Mouse (Mus musculus) intestine, embryonic 16.5 days (tissue): Measurements from ENCODE around the gene 1810046K07Rik. TPM values are rescaled to one million over a fixed set of nuclear protein-coding genes. Genes with fewer than 3 reads are reported as not detected.

Experiments used
- ATAC-seq: fragments of 200-750 bp; cut with Nextera tagmentation; 2 replicates; pipeline ENCODE4 v1.8.0; 2017; ENCODE audit warnings: moderate TSS enrichment, moderate library complexity
- H3K27ac ChIP-seq: fragments of 300-500 bp; sonication (generic); 2 replicates; pipeline ENCODE4 v1.5.1; 2014; ENCODE audit warnings: mild to moderate bottlenecking, low read length
- H3K27me3 ChIP-seq: fragments of 300-500 bp; sonication (generic); replicated peaks from 2 replicates; pipeline ENCODE4 v1.6.1; 2014; ENCODE audit warnings: low read length, control low read depth, mixed read lengths; ENCODE audit not compliant: control insufficient read depth, insufficient read depth
- H3K36me3 ChIP-seq: fragments of 300-500 bp; sonication (generic); 2 replicates; pipeline ENCODE4 v1.6.1; 2014; ENCODE audit warnings: low read length, control low read depth; ENCODE audit not compliant: control insufficient read depth, insufficient read depth
- H3K4me1 ChIP-seq: fragments of 300-500 bp; sonication (generic); 2 replicates; pipeline ENCODE4 v1.6.1; 2014; ENCODE audit warnings: low read length, control low read depth, mixed read lengths; ENCODE audit not compliant: control insufficient read depth, insufficient read depth
- H3K4me2 ChIP-seq: fragments of 300-500 bp; sonication (generic); 2 replicates; pipeline ENCODE4 v1.6.1; 2014; ENCODE audit warnings: low read depth, low read length, control low read depth
- H3K4me3 ChIP-seq: fragments of 300-500 bp; sonication (generic); 2 replicates; pipeline ENCODE4 v1.5.1; 2014; ENCODE audit warnings: mild to moderate bottlenecking, low read length
- H3K9ac ChIP-seq: fragments of 300-500 bp; sonication (generic); 2 replicates; pipeline ENCODE4 v1.6.1; 2014; ENCODE audit warnings: low read depth, low read length
- H3K9me3 ChIP-seq: fragments of 300-500 bp; sonication (generic); 2 replicates; pipeline ENCODE4 v1.6.1; 2016; ENCODE audit warnings: low read length, control low read depth; ENCODE audit not compliant: control insufficient read depth
- WGBS: fragments of 180-500 bp; shearing (Covaris S2); extraction: QIAGEN DNeasy Blood & Tissue Kit; methylation state at CpG from one replicate; pipeline ENCODE4 v1.1.7; 2014; 5-methylcytosine and 5-hydroxymethylcytosine counted together
- polyA plus RNA-seq: library from polyadenylated mRNA; unstranded; fragments of >200 nt; fragmentation: Nextera tagmentation; extraction: Ambion mirVana; gene quantifications from 2 replicates; pipeline ENCODE4 v1.2.1, GENCODE M21; 2015

Gene 1810046K07Rik
- polyA plus RNA-seq, 1 experiment from 2014 or later: not detected

DNA sequence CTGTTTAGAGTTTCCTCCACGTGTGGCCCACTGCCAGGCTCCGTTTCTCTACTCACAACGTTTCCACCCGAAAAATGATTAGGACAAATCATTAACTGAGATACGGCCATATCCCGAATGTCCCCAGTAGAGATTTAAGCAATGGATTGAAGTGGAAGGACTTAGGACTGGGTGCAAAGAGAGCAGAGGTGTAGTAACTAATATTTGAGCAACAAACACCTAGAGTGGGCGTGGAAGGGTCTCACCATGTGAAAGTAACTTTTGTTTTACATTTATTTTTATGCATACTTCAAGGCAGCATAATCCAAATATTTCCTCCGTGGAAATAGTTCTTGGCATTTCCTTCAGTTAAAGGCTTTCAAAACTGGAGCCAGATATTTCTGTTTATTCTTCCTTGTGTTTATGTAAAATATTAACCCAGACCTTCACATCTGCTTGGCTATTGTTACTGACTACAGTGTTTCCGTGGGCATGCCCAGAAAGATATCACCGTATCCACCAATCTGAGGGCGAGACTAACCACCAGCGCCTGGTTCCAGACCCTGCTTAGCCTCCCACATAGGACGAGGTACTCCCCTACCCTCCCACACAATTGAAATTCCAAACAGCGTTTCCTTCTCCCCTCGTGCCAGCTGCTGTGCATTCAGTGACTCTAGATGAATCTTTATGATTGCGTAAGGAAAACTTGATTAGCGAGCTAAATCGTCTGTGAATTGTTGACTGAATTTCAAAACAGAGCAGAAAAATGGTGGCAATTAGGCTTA is 16.0 kb downstream of the 1810046K07Rik start:
- ATAC-seq: peak; percentile 81
- H3K9ac ChIP-seq: no peak overlapping the region; the same call in 1 of the 2 replicates
- H3K27ac ChIP-seq: 0 out of 2 replicates have a peak overlapping the region, but pooled peaks have one; percentile 26
- 0 out of 2 replicates have a peak, but pooled peaks cover 3% of the 10 kb centered on the region for H3K4me1 ChIP-seq
- H3K4me2 ChIP-seq: peak overlapping the region; percentile 47
- peaks cover 3% of the 10 kb centered on the region; the same call in 1 of the 2 replicates for H3K27me3 ChIP-seq
- H3K9me3 ChIP-seq: no peaks in the 10 kb centered on the region
- WGBS: 31% methylated on average over 18 of the region's 18 CpGs
- peak overlapping the region; percentile 29 for H3K4me3 ChIP-seq
- H3K36me3 ChIP-seq: no peaks in the 10 kb centered on the region

DNA sequence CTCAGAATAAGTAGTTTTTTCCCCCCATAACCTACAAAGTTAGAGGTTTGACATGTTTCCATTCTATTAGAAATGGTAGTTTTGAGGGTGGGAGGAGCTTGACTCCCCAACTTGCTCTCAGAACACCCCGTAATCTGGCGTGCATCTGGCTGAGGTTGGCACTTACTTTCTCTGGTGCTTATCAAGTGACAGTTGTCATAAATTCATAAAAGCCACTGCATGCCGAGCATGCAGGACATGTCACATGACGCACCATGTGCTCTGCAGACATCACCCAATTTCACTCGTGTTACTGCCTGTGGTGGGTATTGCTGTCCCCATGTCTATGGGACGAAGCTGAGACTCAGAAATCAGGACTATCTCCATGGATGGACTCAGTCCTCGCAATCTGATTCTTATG is 18.2 kb downstream of the 1810046K07Rik start:
- H3K36me3 ChIP-seq: no peaks in the 10 kb centered on the region
- H3K9ac ChIP-seq: no peak overlapping the region
- WGBS: 65% methylated on average over 7 of the region's 7 CpGs
- H3K9me3 ChIP-seq: no peaks in the 10 kb centered on the region
- 0 out of 2 replicates have a peak, but pooled peaks cover 3% of the 10 kb centered on the region for H3K4me1 ChIP-seq
- H3K27me3 ChIP-seq: peaks cover 4% of the 10 kb centered on the region; the same call in 1 of the 2 replicates
- ATAC-seq: no peak
- no peak overlapping the region for H3K27ac ChIP-seq
- H3K4me2 ChIP-seq: no peak overlapping the region
- no peak overlapping the region for H3K4me3 ChIP-seq

DNA sequence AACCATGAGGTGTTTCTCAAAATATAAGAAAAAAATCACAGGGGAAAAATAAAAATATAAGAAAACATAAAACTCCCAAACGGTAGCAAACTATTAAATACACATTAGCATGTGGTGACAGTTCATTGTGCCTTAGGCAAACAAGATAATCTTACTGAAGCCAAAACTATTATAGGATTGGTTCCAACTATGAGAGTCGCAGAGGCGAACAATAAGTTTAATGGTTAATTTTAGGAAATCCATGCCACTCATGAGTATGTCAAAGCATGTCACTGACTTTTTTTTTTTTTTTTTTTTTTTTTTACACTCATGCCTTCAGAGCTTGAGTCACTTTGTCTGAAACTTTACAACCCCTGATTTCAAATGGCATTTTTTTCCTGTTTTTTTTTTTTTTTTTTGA is 22.4 kb downstream of the 1810046K07Rik start:
- H3K36me3 ChIP-seq: no peaks in the 10 kb centered on the region
- 85% methylated on average over 3 of the region's 3 CpGs for WGBS
- H3K4me1 ChIP-seq: no peaks in the 10 kb centered on the region
- no peak overlapping the region for H3K27ac ChIP-seq
- ATAC-seq: no peak
- no peak overlapping the region for H3K4me2 ChIP-seq
- H3K9ac ChIP-seq: no peak overlapping the region
- H3K4me3 ChIP-seq: no peak overlapping the region
- H3K9me3 ChIP-seq: no peaks in the 10 kb centered on the region
- peaks cover 8% of the 10 kb centered on the region; the same call in 1 of the 2 replicates for H3K27me3 ChIP-seq

DNA sequence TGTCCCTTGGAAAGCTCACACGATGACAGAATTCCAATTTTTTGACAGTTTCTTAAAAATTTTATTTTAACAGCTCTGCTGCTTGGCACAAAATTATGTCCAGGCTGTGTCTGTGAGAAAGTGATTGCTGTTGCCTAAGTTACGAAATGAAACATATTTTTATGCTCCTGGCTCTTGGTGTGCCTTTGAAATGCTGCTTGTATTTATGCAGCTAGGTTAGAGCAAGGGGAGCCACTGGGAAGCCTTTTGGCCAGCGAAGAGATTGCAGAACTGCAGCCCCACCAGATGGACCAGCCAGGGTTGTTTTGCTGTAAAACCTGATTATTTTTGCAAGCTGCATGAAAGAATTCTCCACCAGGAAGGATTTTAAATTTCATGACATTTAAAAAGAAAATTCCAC is 23.6 kb downstream of the 1810046K07Rik start:
- Histone ChIP-seq H3K4me3 (no peak overlapping the region), H3K27ac (no peak overlapping the region), H3K36me3 (no peaks in the 10 kb centered on the region), H3K27me3 (peaks cover 8% of the 10 kb centered on the region; the same call in 1 of the 2 replicates), H3K9ac (no peak overlapping the region), H3K4me1 (no peaks in the 10 kb centered on the region), H3K9me3 (no peaks in the 10 kb centered on the region), H3K4me2 (no peak overlapping the region)
- WGBS: 71% methylated on average over 3 of the region's 3 CpGs
- ATAC-seq: no peak

DNA sequence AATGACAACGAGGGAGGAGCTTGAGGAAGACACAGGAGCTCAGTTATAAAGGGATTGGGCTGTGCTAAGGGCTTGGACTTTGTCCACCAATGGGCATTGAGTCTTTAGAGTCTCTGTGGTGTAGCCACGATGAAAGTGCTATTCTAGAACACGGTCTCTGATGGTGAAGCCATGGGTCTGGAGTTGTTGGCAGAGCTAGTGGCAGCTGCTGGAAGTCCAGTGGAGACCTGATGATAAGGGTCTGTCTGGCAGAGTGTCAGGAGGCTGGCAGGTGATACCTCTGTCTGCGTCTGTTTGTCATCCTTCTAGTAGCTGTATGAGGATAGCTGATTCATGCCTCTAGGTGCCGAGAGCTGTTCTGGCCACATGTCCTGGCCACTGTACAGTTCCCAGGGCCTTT is 24.7 kb downstream of the 1810046K07Rik start:
- no peaks in the 10 kb centered on the region for H3K9me3 ChIP-seq
- no peak overlapping the region for H3K9ac ChIP-seq
- no peak overlapping the region for H3K4me3 ChIP-seq
- H3K27me3 ChIP-seq: peaks cover 8% of the 10 kb centered on the region; the same call in 1 of the 2 replicates
- no peak overlapping the region for H3K27ac ChIP-seq
- WGBS: 73% methylated on average over 5 of the region's 5 CpGs
- ATAC-seq: no peak
- no peak overlapping the region for H3K4me2 ChIP-seq
- H3K4me1 ChIP-seq: no peaks in the 10 kb centered on the region
- no peaks in the 10 kb centered on the region for H3K36me3 ChIP-seq

DNA sequence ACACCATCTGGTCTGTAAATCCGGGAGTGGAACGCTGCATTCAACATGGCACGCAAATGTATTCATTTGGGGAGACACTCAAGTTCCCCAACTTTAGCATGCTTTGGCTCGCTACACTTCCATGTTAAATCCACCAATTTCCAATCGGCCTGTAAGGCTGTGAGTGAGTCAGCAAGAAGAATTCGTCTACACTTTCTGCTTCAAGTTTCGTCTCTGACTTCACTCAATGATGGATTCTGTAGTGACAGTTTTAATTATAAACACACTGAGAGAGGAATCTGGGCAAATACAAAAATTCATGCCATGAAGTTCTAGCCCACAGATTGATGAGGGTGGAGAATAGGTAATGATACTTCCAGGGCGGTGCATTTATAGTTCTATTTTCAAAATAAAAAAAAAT is 35.2 kb downstream of the 1810046K07Rik start:
- no peak overlapping the region for H3K27ac ChIP-seq
- H3K27me3 ChIP-seq: no peaks in the 10 kb centered on the region
- no peak overlapping the region for H3K4me2 ChIP-seq
- H3K9me3 ChIP-seq: peaks cover 7% of the 10 kb centered on the region; the same call in 1 of the 2 replicates
- no peak for ATAC-seq
- H3K4me1 ChIP-seq: 0 out of 2 replicates have a peak, but pooled peaks cover 3% of the 10 kb centered on the region
- no peak overlapping the region for H3K4me3 ChIP-seq
- no peaks in the 10 kb centered on the region for H3K36me3 ChIP-seq
- no peak overlapping the region for H3K9ac ChIP-seq
- 72% methylated on average over 8 of the region's 8 CpGs for WGBS

DNA sequence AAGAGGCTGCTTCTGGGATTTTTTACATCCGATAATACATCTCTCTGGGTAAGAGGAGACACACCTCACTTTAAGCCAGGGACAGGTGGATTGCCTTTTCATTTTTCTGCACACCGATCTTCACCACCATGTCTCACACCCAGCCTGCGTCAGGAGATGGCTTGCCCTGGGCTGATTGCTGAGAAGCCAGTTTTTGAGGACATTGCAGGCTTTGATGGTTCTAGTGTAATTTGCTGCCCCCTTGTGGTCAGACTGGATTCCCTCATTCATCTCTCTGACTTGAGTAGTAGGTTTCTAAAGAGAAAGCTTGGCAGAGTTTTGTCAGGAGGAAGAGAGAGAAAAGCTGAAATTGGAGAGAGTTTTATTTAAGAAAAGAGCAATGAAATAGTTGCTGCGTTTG is 36.0 kb downstream of the 1810046K07Rik start:
- peak; percentile 61 for ATAC-seq
- Histone ChIP-seq H3K27me3 (no peaks in the 10 kb centered on the region), H3K9me3 (no peaks in the 10 kb centered on the region), H3K36me3 (no peaks in the 10 kb centered on the region), H3K9ac (no peak overlapping the region), H3K4me2 (no peak overlapping the region), H3K4me1 (0 out of 2 replicates have a peak, but pooled peaks cover 3% of the 10 kb centered on the region), H3K27ac (no peak overlapping the region), H3K4me3 (no peak overlapping the region)
- 31% methylated on average over 4 of the region's 4 CpGs for WGBS

DNA sequence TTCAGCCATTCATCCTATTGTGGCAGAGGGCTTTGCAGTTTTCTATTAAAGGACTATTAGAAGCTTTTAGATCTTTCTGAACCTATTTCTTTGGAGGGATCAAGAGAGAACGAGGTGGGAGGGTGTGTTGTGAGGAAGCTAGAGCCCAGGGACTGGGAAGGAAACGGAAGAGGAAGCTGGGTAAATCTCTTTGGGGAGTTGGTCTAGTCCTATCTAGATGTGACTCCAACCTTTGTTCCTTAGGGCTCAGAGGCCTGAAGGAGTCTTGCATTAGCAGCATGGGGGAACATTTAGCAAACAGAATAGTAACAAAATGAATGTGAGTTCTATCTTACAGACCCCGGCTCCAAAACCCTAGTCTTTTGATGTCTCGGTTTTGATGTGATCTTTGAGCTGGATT is 37.7 kb downstream of the 1810046K07Rik start:
- Histone ChIP-seq H3K4me2 (no peak overlapping the region), H3K9me3 (no peaks in the 10 kb centered on the region), H3K4me1 (peaks cover 6% of the 10 kb centered on the region; the same call in 1 of the 2 replicates), H3K4me3 (no peak overlapping the region), H3K27me3 (no peaks in the 10 kb centered on the region), H3K36me3 (no peaks in the 10 kb centered on the region), H3K9ac (no peak overlapping the region), H3K27ac (no peak overlapping the region)
- ATAC-seq: peak; percentile 58; the same call in 1 of the 2 replicates
- WGBS: 70% methylated on average over 4 of the region's 4 CpGs

DNA sequence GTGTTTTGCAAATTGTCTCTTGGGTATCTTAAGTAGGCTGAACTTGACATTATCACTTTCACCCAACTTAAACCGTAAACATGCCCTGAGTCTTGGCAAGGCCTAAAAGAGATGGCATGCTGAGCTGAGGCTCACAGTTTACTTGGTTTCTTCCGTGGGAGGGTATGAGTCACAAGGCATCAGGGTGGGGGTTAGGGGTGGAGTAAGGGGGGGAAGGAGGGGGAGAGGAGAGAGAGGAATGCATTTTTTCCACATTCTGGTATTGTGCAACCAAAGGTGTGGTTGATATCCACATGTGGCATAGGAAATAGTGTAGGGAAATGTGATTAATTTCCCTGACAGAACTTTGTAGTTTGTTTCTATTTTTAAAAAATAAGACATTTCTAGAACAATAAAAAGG is 42.6 kb downstream of the 1810046K07Rik start:
- H3K36me3 ChIP-seq: no peaks in the 10 kb centered on the region
- H3K4me1 ChIP-seq: peaks cover 3% of the 10 kb centered on the region; the same call in 1 of the 2 replicates
- no peak overlapping the region for H3K27ac ChIP-seq
- peak; percentile 47; the same call in 1 of the 2 replicates for ATAC-seq
- H3K9ac ChIP-seq: no peak overlapping the region
- WGBS: 35% methylated on average over 2 of the region's 2 CpGs
- H3K27me3 ChIP-seq: no peaks in the 10 kb centered on the region; the same call in 1 of the 2 replicates
- H3K9me3 ChIP-seq: no peaks in the 10 kb centered on the region
- H3K4me3 ChIP-seq: no peak overlapping the region
- H3K4me2 ChIP-seq: no peak overlapping the region
